Mouse (Mus musculus) CD4-positive, CD25-positive, alpha-beta regulatory T cell, adult 2 months (primary cell): Measurements from ENCODE around the gene Eif2b5.

ENCODE experiments used
- DNase-seq: peaks from one replicate; pipeline ENCODE4 v3.0.0-alpha.2; 2012; ENCODE audit warnings: low read depth, low spot score

Eif2b5 gene

DNA sequence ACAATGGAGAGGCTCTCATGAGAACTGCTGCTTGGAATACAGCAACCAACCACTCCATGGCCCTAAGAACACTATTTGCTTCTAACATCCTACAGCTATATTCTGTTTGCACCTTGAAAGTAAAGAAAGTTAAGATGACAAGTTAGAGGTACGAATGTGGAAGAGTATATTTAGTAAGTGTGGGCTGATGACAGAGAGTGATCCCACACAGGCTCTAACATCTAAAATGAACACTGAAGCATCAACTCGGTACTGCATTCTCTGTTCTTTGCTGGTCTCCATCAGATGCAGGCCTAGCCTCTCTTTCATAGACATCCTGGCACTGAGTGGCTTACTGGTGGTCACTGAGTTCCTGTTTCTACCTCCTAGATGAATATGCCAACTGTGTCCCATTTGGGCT lies 9.4 kb upstream of the Eif2b5 start:
- DNase-seq = no peak

- DNase-seq = no peak
Observed at GRCm38 (mm10) chr16:20490581-20490980, 8.0 kb upstream of the Eif2b5 start.

- no peak for DNase-seq
Observed at GRCm38 (mm10) chr16:20491301-20491700, 7.3 kb upstream of the Eif2b5 start.

- DNase-seq = no peak
Observed at GRCm38 (mm10) chr16:20493452-20493851, 5.2 kb upstream of the Eif2b5 start.

GRCm38 (mm10) chr16:20496671-20497600 lies 1.7 kb upstream of the Eif2b5 start:
- peak; percentile 88 for DNase-seq

GRCm38 (mm10) chr16:20497980-20498676 lies 489 bp upstream of the Eif2b5 start:
- peak; percentile 10 for DNase-seq

- no peak for DNase-seq
Observed at GRCm38 (mm10) chr16:20506000-20506399, 7.4 kb downstream of the Eif2b5 start.

DNA sequence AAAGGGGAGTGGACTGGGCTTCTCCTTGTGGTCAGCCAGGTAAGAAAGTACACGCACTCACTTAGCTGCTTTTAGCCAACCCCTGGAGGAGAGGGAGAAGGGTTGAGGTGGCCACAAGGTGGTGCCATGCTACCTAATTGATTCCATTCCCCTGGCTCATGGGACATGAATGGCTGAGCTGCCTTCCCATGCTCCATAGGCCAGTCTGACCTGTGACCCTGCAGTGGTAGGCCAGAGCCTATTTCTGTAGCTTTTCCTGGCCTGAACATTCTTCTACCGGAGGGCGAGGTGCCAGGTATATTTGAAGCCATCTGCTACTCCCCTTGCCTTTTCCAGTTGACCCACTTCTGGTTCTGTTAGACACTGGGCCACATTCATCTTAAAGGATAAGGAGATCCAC lies 10.7 kb downstream of the Eif2b5 start:
- peak; percentile 49 for DNase-seq

GRCm38 (mm10) chr16:20511277-20511847 lies 12.7 kb downstream of the Eif2b5 start:
- no peak for DNase-seq

DNA sequence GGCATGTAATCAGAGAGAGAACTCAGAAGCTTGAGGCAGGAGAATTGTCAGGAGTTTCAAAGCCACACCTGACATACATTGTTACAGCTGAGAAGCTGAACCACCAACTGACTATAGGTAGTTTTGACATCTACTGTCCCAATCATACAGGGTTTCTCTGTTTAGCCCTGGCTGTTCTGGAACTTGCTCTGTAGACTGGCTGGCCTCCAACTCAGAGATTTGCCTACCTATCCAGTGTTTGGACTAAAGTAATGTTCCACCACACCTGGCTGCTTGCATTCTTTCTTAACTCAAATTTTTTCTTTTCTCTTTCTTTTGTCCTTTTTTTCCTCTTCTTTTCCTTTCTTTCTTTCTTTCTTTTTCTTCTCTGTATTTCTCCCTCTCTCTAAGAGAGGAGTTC lies 17.4 kb downstream of the Eif2b5 start:
- DNase-seq = no peak

- peak; percentile 80 for DNase-seq
Observed at GRCm38 (mm10) chr16:20516726-20517201, 18.1 kb downstream of the Eif2b5 start, which contains the start of gene Dvl3. Gene Dvl3, plus strand, starts transcription at chr16:20516982.

DNA sequence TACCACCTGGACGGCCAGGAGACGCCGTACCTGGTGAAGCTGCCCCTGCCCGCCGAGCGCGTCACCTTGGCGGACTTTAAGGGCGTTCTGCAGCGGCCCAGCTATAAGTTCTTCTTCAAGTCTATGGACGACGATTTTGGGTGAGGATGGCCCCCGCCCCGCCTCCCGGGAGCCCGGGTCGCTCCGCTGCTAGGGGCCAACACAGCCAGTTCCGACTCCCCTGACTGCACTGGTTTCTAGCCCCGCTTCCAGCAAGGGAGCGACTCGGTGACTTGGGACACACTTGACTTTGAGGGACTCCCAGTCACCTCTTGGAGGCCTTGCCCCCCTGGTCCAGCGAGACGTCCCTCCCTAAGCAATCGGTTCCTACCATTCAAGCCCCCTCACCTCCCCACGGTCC lies 18.6 kb downstream of the Eif2b5 start:
- DNase-seq = peak; percentile 53

- DNase-seq = peak; percentile 21
Observed at GRCm38 (mm10) chr16:20517701-20518374, 19.2 kb downstream of the Eif2b5 start.

DNA sequence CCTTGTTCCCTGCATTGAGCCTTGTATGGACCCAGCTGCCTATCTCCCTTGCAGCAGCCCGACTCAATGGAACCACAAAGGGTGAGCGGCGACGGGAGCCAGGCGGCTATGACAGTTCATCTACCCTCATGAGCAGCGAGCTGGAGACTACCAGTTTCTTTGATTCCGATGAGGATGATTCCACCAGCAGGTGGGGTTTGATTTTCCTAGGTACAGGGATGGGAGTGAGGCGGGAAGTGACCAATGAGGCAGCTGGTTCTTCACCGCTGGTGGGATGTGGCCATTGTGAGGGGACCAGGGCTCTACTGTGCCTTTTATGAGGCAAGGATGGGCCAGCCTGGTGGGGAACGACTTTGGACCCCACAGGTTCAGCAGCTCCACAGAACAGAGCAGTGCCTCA lies 25.3 kb downstream of the Eif2b5 start:
- DNase-seq = no peak

GRCm38 (mm10) chr16:20528779-20529178 lies 30.2 kb downstream of the Eif2b5 start:
- no peak for DNase-seq

DNA sequence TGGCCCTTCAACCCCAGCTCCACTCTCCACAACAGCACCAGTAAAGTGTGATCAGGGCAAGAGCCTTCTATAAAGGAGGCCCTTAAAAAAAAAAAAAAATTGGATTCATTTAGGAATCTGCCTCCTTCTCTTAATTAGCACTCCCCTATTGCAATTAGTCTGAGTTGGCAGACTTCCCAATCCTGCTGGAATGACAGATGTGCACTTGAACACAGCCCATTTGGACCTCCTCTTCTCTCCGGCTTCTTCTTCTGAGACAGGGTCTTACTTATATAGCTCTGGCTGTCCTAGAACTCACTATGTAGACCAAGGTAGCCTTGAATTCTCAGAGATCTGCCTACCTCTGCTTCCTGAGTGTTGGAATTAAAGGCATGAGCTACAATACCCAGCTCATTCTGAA lies 30.8 kb downstream of the Eif2b5 start:
- DNase-seq = no peak

DNA sequence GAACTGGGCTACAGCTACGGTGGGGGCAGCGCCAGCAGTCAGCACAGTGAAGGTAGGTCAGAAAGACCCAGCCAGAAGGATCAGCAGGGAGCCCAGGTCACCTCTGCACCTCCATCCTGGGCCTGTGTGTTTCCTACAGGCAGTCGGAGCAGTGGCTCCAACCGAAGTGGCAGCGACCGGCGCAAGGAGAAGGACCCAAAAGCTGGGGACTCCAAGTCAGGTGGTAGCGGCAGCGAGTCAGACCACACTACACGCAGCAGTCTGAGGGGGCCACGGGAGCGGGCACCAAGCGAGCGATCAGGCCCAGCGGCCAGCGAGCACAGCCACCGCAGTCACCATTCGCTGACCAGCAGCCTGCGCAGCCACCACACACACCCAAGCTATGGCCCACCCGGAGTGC lies 32.3 kb downstream of the Eif2b5 start:
- no peak for DNase-seq

DNA sequence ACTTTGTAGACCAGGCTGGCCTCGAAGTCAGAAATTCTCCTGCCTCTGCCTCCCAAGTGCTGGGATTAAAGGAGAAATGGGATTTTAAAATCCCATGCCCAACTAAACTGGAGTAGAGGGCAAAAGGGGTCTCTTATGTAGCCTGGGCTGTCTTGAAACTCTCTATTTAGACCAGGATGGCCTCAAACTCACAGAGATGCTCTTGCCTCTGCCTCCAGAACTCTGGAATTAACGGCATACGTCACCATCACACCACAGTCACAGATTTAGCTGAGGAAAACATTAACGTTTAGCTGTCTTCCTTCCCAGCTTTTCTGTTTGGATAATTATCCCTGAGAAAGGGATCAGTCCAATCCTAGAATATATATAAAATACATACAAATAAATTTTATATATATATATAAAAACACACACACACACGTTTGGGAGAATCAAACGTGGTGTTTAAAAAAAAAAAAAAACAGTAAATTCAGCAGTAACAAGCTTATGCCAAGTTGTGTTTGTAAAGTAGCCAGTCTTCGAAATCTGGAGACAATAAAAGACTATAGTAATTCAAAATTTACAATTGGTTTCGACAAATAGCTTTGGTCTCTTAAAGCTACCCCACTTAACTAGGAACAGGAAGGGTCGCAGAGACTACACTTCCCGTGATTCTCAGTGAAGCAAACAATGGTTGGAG lies 36.1 kb downstream of the Eif2b5 start:
- no peak for DNase-seq

- peak; percentile 99 for DNase-seq
Observed at GRCm38 (mm10) chr16:20535296-20536080, 36.9 kb downstream of the Eif2b5 start, which contains the start of gene Ap2m1. Gene Ap2m1, plus strand, starts transcription at chr16:20535478.

DNA sequence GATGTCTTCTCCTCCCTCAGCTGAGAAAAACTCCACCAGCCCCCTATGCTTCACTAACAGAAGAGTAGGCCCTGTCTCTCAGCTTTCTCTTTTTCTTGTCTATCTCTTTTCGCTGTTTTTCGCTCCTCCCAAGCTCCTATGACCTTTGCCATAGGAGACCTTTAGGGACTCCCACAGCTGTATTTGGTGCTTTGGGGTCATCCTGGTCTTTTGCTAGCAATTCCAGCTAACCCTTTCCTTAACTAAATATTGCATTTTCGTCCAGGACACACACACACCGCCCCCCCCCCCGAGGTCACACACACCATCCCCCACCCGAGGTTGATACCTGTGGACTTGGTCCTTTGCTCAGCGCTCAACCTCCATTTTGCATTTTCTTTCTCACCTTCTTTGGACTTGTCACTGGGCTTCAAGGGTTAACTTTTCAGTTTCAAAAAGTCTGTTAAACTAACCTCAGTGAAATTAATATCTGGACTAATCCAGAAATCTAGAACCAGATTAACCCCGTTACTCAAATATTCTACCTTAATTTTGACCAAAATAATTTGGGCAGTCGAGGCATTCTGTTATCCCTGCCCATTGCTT lies 37.6 kb downstream of the Eif2b5 start:
- no peak for DNase-seq
